In genomic region chr14:121146213-121146612, GRCm38 (mm10) we compare ENCODE assay signal across 10 mouse cellular contexts.
DNase-seq lines count a peak whose midpoint lies in the region; ATAC-seq and TF ChIP-seq lines count a peak whose summit lies in the region.
"Had no signal": no experiment of that assay in that cellular context is flagged by ENCODE, and none has a peak within 500 bp of the region (broad histone marks: within the 10 kb centered on the region; RNA-seq: fewer than 3 reads in every experiment).

No protein-coding gene starts in this region.

- no peak for TF ChIP-seq CTCF in liver, adult 2 months (IDR thresholded peaks at IDR 0.05; ENCODE audit: low read depth, low read length)

- no peak overlapping the region; the same call in 1 of the 2 replicates for H3K9ac ChIP-seq in liver, adult 2 months (ENCODE audit: low read depth, low read length)
- H3K9ac ChIP-seq in liver, embryonic 11.5 days (ENCODE audit: low read depth, low read length) = no peak overlapping the region
- no peak overlapping the region for H3K9ac ChIP-seq in lung, embryonic 16.5 days (ENCODE audit: low read length)
- no peak overlapping the region for H3K9ac ChIP-seq in midbrain, embryonic 13.5 days (replicated peaks)

- no peak for ATAC-seq in liver, embryonic 11.5 days (replicated peaks; ENCODE audit: low FRiP score)
- no peak for ATAC-seq in lung, embryonic 16.5 days (ENCODE audit: low read depth)
- no peak for ATAC-seq in midbrain, embryonic 13.5 days

- H3K27ac ChIP-seq in liver, adult 2 months (replicated peaks; ENCODE audit: insufficient read depth, low read depth, low read length) = peak overlapping the region; percentile 78
- no peak overlapping the region for H3K27ac ChIP-seq in liver, embryonic 11.5 days (ENCODE audit: low read depth, low read length)
- H3K27ac ChIP-seq in lung, embryonic 16.5 days (ENCODE audit: low read length) = peak overlapping the region; percentile 42
- H3K27ac ChIP-seq in midbrain, embryonic 13.5 days = no peak overlapping the region
- H3K27ac ChIP-seq: gastrocnemius, adult 2 months had no signal

- no peaks in the 10 kb centered on the region for H3K27me3 ChIP-seq in liver, adult 2 months (ENCODE audit: control insufficient read depth, insufficient read depth, low read length)
- H3K27me3 ChIP-seq in liver, embryonic 11.5 days (replicated peaks; ENCODE audit: control insufficient read depth, insufficient read depth, low read length) = no peaks in the 10 kb centered on the region
- H3K27me3 ChIP-seq in lung, embryonic 16.5 days (ENCODE audit: control insufficient read depth, insufficient read depth, low read depth, low read length) = no peaks in the 10 kb centered on the region
- H3K27me3 ChIP-seq in midbrain, embryonic 13.5 days = no peaks in the 10 kb centered on the region

- peaks cover 37% of the 10 kb centered on the region for H3K4me1 ChIP-seq in liver, adult 2 months (ENCODE audit: control insufficient read depth, insufficient read depth, low read length)
- H3K4me1 ChIP-seq in liver, embryonic 11.5 days (replicated peaks; ENCODE audit: control insufficient read depth, insufficient read depth, low read length) = peaks cover 9% of the 10 kb centered on the region; the same call in 1 of the 2 replicates
- peaks cover 37% of the 10 kb centered on the region for H3K4me1 ChIP-seq in lung, embryonic 16.5 days (replicated peaks; ENCODE audit: control insufficient read depth, insufficient read depth, low read length)
- H3K4me1 ChIP-seq in midbrain, embryonic 13.5 days (replicated peaks) = peaks cover 30% of the 10 kb centered on the region

- 22% methylated on average over 7 of the region's 7 CpGs for WGBS in liver, adult 2 months
- 29% methylated on average over 7 of the region's 7 CpGs for WGBS in liver, embryonic 11.5 days
- 37% methylated on average over 7 of the region's 7 CpGs for WGBS in lung, embryonic 16.5 days
- 67% methylated on average over 7 of the region's 7 CpGs for WGBS in midbrain, embryonic 13.5 days

- TF ChIP-seq POLR2A in liver, adult 2 months (IDR thresholded peaks at IDR 0.05; ENCODE audit: extremely low read depth, insufficient read depth, low read length) = no peak

- no peak overlapping the region for H3K4me2 ChIP-seq in liver, embryonic 11.5 days
- no peak overlapping the region; the same call in 1 of the 2 replicates for H3K4me2 ChIP-seq in lung, embryonic 16.5 days (ENCODE audit: low read depth, low read length)
- H3K4me2 ChIP-seq in midbrain, embryonic 13.5 days (replicated peaks) = no peak overlapping the region

- DNase-seq in liver, adult 2 months (ENCODE audit: extremely low read depth, low read depth, low spot score) = peak; percentile 61
- no peak for DNase-seq in liver, embryonic 11.5 days (ENCODE audit: low spot score)
- peak; percentile 71 to 72 for DNase-seq in kidney, adult 8-10 months
- DNase-seq in yolk sac, embryonic 10.5 days (ENCODE audit: low spot score) = peak; percentile 47
- no peak for DNase-seq in urinary bladder, postnatal 36 days (ENCODE audit: low spot score in 2 of 2)
- DNase-seq in layer of hippocampus, adult 9-10 months (ENCODE audit: low spot score) = no peak
- DNase-seq: heart, postnatal 36 days had no signal

- no peaks in the 10 kb centered on the region for H3K9me3 ChIP-seq in liver, embryonic 11.5 days (ENCODE audit: control insufficient read depth, low read length)
- no peaks in the 10 kb centered on the region for H3K9me3 ChIP-seq in lung, embryonic 16.5 days (ENCODE audit: control insufficient read depth, low read length)
- no peaks in the 10 kb centered on the region for H3K9me3 ChIP-seq in midbrain, embryonic 13.5 days

- H3K4me3 ChIP-seq in liver, adult 2 months (ENCODE audit: insufficient read depth, low read depth, low read length) = no peak overlapping the region
- no peak overlapping the region for H3K4me3 ChIP-seq in liver, embryonic 11.5 days (ENCODE audit: low read depth, low read length)
- H3K4me3 ChIP-seq in lung, embryonic 16.5 days (ENCODE audit: low read length) = no peak overlapping the region
- H3K4me3 ChIP-seq in midbrain, embryonic 13.5 days (replicated peaks) = no peak overlapping the region
- H3K4me3 ChIP-seq: gastrocnemius, adult 2 months had no signal

- H3K79me2 ChIP-seq in liver, adult 2 months (ENCODE audit: control insufficient read depth, insufficient read depth, low read length) = 0 out of 2 replicates have a peak, but pooled peaks cover 2% of the 10 kb centered on the region

- H3K36me3 ChIP-seq in liver, adult 2 months (ENCODE audit: control insufficient read depth, insufficient read depth, low read length) = no peaks in the 10 kb centered on the region
- H3K36me3 ChIP-seq in liver, embryonic 11.5 days (ENCODE audit: control insufficient read depth, insufficient read depth, low read length) = no peaks in the 10 kb centered on the region
- no peaks in the 10 kb centered on the region for H3K36me3 ChIP-seq in lung, embryonic 16.5 days (ENCODE audit: control insufficient read depth, insufficient read depth, low read length)
- no peaks in the 10 kb centered on the region for H3K36me3 ChIP-seq in midbrain, embryonic 13.5 days

Comparison
In these comparisons a context has a peak if more than half of its experiments do, and no peak if none do; other contexts are left out.
1. DNase-seq: peak in liver, adult 2 months (single experiment), kidney, adult 8-10 months (2 of 2) and yolk sac, embryonic 10.5 days (single experiment); none in liver, embryonic 11.5 days (single experiment), urinary bladder, postnatal 36 days (0 of 2) and layer of hippocampus, adult 9-10 months (single experiment).
2. H3K27ac ChIP-seq: peak in liver, adult 2 months (single experiment) and lung, embryonic 16.5 days (single experiment); none in liver, embryonic 11.5 days (single experiment) and midbrain, embryonic 13.5 days (single experiment).